Mouse (Mus musculus) layer of hippocampus, adult 11-12 months (tissue): ENCODE measurements at regions not wholly inside any gene's neighbourhood (a gene's known extent, or its start where the extent isn't known, plus 50 kb on each side); places are given as distances from the start of the nearest gene placed in this dataset.

ENCODE experiments used
- DNase-seq: peaks from one replicate; pipeline ENCODE4 v3.0.0; 2022; ENCODE audit warnings: low spot score

GRCm38 (mm10) chr15:51256681-51257080 is 2628.0 kb upstream of the Gm7489 start:
- no peak for DNase-seq

DNA sequence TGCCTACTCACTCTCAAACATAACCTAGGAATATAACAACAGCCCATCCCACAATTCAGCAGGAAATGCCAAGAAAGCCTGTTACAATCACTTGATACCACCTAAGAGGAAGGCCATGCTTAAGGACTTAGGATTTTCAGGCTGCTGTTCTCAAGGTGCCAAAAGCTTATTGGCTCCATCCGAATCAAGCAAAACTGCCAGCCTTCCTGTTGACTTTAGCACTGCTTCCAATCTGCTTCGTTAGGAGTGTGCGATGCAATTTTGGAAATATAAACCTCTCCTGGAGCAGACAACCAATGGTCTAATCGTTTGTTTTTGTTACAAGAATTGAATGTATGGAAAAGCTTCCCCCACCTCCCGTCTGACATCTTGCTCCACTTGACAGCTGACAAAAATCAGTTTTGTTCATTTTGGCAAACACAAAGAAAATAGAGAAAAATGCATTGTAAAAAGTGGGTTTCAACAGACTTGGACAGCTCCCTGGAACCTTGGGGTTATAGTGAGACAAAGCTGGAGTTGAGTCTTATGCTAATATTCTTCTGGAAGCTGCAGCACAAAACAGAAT is 2620.0 kb upstream of the Gm7489 start:
- DNase-seq = no peak

GRCm38 (mm10) chr15:51265971-51266370 is 2618.7 kb upstream of the Gm7489 start:
- DNase-seq = no peak

DNA sequence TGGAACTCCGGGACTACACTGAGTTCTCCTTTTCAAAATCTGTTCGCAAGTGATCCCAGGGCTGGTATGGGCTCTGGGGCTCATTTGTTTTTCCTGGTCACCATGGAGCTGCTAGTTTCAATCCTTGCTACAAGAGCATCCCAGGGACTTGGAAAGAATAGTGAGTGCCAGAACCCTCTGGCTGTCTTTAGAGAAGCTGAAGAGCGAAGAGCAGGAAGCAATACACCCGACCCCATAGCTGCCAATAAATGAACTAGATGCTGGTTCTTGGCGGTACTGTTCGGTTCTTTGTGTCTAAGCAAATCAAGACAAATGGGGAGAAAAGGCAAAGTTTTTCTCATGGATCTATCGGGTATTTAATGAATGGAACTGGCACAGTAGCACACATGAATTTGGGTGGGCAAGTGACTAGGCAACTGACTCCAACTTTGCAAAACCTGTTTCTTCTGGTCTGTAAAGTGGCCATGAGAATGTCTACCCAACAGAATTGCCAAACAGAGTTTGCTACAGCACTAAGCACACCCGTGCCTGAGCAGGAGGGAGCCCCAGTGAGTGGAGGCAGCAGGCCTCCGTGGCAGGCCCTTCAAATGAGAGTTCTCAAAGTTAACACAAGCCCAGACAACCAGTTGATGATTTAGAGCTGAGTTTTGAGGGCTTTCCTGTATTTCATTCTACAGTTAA is 2612.9 kb upstream of the Gm7489 start:
- peak; percentile 6 for DNase-seq

DNA sequence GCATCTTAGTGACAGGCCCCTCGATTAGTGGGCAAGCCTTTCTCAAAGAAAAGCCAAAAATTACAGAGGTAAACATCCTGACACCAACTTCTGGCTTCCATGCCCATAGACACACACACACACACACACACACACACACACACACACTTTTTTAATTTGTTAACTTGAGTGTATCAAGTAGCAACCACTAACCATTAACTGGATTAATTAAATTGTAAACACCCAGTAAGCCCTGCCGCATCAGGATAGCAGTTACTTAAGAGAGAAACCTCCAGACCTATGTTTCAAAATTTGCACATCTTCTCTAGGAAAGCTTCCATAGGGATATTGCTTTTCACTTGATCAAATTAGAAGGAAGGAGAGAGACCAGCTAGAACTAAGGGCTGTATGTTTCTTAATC is 2599.4 kb upstream of the Gm7489 start:
- no peak for DNase-seq

DNA sequence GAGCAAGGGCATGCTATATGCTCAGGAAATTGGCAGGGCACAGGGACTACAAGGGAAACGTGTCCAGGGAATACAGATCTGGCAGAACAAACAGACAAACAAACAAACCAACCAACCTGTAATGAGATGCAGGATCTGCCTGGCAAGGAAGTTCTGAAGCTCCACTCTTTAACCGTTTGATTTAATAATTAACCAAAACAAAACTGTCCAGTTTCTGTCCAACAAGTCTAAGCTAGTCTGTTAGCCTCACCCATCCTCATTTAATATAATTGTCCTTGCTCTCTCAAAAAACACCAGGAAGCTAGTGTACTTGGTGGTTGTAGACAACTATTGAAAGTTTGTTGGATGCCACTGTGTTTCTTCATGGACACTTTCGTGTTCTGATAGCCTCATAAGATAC is 2598.4 kb upstream of the Gm7489 start:
- DNase-seq = no peak

DNA sequence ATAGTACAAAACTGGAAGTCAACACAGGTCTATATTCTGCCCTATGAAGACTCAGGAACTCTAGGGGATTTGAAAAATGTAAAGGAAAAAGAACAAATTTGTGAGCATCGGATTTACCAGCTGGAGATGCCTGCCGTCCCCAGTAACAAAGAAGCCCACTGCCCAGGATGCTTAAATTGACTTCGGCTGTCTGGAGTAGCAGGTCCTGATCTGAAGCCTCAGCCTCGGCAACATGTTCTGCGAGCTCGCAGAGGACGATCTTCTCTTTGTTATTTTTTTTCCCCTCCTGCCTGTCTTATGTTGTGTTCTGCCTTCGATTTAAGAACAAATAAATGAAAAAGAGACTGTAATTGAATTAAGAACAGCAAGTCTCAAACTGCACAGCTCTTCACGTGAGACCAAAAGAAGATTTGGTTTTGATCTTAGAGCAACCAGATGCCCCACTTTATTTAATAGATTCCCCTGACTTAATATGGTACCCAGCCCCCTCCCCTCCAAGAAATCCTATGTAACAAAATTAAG is 2595.7 kb upstream of the Gm7489 start:
- no peak for DNase-seq

- DNase-seq = no peak
These were observed 2594.8 kb upstream of the Gm7489 start for GRCm38 (mm10) chr15:51289916-51290315.

DNA sequence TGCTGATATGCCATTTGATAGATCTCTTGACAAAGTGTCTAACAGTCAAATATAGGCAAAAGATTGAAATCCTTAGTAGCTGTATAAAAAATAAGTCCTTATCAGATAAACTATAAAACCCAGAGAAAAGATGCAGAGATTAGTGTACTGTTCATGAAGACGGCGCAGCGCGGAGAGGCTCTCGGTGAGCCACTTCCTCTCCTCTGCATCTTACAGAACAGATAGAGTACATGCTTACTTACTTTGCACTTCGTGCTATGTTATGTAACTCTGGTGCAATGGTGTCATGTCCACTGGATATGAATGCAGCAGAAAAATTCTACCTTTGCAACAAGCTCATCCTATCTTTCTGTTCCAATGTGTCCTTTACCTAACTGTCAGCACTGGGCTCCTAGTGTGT is 2593.5 kb upstream of the Gm7489 start:
- DNase-seq = no peak

GRCm38 (mm10) chr15:51296841-51297240 is 2587.9 kb upstream of the Gm7489 start:
- no peak for DNase-seq

GRCm38 (mm10) chr15:51318072-51318471 is 2566.6 kb upstream of the Gm7489 start:
- no peak for DNase-seq

GRCm38 (mm10) chr15:51318760-51319159 is 2565.9 kb upstream of the Gm7489 start:
- DNase-seq = no peak

DNA sequence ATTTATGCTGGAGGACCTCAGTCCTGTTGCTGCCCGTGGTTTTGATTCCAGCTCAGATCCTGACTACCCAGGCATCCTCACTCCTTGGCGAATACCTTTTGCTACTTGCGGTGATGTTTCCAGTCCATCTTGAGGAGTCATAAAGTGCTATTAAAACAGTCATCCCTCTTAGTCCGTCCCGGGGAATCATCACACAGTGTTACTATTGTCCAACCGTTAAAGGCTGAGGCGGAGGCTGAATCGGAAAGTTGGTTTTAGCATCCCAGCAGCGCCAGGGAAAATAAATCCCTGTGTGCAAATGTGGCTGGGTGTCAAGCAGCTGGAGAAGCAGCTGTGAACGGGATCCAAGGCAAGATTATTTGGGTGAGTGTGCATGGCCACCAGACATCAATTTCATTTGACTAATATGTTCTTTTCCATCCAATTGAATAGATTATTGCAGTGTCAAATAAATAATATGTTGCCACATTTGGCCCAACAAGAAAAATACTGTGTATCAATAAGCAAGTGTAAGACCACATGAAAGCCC is 2564.3 kb upstream of the Gm7489 start:
- no peak for DNase-seq

GRCm38 (mm10) chr15:51323284-51323683 is 2561.4 kb upstream of the Gm7489 start:
- DNase-seq = no peak

- DNase-seq = no peak
These were observed 2560.5 kb upstream of the Gm7489 start for GRCm38 (mm10) chr15:51324211-51324610.

GRCm38 (mm10) chr15:51327702-51328101 is 2557.0 kb upstream of the Gm7489 start:
- DNase-seq = no peak

- no peak for DNase-seq
These were observed 2548.3 kb upstream of the Gm7489 start for GRCm38 (mm10) chr15:51336441-51336840.

DNA sequence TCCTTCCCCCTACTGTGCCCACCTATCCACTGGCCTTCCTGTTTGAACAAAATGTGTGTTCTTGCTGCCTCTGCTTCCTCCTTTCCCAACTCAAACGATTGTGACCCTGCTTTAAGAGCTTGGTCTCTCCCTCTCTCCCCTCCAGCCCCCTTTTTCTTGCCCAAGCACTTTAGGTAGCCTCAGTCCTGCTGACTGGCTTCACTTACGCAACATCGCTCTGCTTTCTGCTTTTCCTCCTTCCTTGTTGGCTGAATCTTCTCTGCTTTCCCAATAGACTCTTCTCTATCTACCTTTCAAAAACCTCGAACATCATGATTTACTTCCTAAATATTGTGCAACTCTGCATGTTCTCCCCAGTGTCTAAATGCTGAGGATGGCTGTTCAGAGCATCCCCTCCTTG is 2538.4 kb upstream of the Gm7489 start:
- no peak for DNase-seq

DNA sequence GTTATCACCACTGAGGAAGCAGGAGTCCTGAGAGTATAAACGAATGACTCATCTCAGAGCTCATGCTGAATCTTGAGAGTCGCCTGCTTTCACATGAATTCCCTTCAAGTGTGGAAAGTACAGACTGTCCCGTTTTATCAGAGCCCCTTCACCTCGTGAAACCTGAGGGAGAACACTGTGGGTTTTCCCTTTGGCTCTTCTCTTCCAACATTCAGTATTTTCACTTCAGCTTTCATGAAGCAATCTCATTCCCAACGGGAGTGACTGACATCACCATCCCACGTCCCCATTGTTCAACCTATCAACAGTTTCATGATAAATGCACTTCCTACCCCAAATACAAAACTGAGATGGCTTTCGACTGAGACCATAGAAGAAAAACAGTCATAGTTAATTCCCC is 2521.3 kb upstream of the Gm7489 start:
- no peak for DNase-seq

- no peak for DNase-seq
These were observed 2513.5 kb upstream of the Gm7489 start for GRCm38 (mm10) chr15:51371162-51371561.

DNA sequence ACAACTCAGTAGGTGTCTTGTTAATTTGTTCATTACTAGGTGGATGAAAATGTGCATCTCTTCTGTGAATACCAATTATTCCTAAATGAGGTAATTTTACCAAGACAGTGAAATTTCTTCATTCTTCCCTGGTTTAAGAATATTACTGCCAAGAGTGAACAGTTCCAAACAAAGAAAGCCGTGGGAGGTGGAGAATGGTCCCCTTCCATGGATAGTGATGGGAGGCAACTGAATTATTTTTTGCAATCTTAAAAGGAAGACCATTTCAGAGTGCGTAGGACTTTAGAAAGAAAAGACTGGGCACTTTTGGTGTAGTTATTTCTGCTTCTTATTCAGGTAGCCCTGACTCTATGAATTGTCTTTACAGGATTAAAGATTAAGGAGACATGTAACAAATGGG is 2494.3 kb upstream of the Gm7489 start:
- DNase-seq = no peak

- no peak for DNase-seq
These were observed 2493.4 kb upstream of the Gm7489 start for GRCm38 (mm10) chr15:51391352-51391751.
